Mouse (Mus musculus) forebrain, embryonic 13.5 days (tissue): ENCODE measurements around the gene Rad18. TPM values are rescaled to one million over a fixed set of nuclear protein-coding genes. Genes with fewer than 3 reads are reported as not detected.

Experiments used
- ATAC-seq: fragments of 200-750 bp; cut with Nextera tagmentation; 2 replicates; pipeline ENCODE4 v1.8.0; 2017
- H3K27ac ChIP-seq: fragments of 300-500 bp; sonication (generic); 2 replicates; pipeline ENCODE4 v1.5.1; 2015; ENCODE audit warnings: inconsistent platforms, mild to moderate bottlenecking, moderate library complexity
- H3K27me3 ChIP-seq: fragments of 300-500 bp; sonication (generic); 2 replicates; pipeline ENCODE4 v1.6.1; 2015; ENCODE audit warnings: mild to moderate bottlenecking, inconsistent platforms
- H3K36me3 ChIP-seq: fragments of 300-500 bp; sonication (generic); 2 replicates; pipeline ENCODE4 v1.6.1; 2015; ENCODE audit warnings: mild to moderate bottlenecking, inconsistent platforms; ENCODE audit not compliant: poor library complexity, severe bottlenecking
- H3K4me1 ChIP-seq: fragments of 300-500 bp; sonication (generic); 2 replicates; pipeline ENCODE4 v1.6.1; 2015; ENCODE audit warnings: inconsistent platforms
- H3K4me2 ChIP-seq: fragments of 300-500 bp; sonication (generic); 2 replicates; pipeline ENCODE4 v1.6.1; 2015; ENCODE audit warnings: inconsistent platforms, mild to moderate bottlenecking, moderate library complexity
- H3K4me3 ChIP-seq: fragments of 300-500 bp; sonication (generic); 2 replicates; pipeline ENCODE4 v1.5.1; 2015; ENCODE audit warnings: mild to moderate bottlenecking, inconsistent platforms
- H3K9ac ChIP-seq: fragments of 300-500 bp; sonication (generic); 2 replicates; pipeline ENCODE4 v1.6.1; 2015; ENCODE audit warnings: mild to moderate bottlenecking, inconsistent platforms
- H3K9me3 ChIP-seq: fragments of 300-500 bp; sonication (generic); replicated peaks from 2 replicates; pipeline ENCODE4 v1.6.1; 2016; ENCODE audit warnings: inconsistent platforms
- WGBS: fragments of 180-500 bp; shearing (Covaris S2); methylation state at CpG from one replicate; pipeline ENCODE4 v1.1.7; 2015; 5-methylcytosine and 5-hydroxymethylcytosine counted together
- polyA plus RNA-seq: library from polyadenylated mRNA; unstranded; fragments of >200 nt; fragmentation: Nextera tagmentation; extraction: Ambion mirVana; gene quantifications from 2 replicates; pipeline ENCODE4 v1.2.1, GENCODE M21; 2015

Gene Rad18
- polyA plus RNA-seq, 1 experiment from 2014 or later = 33.1 TPM

GRCm38 (mm10) chr6:112630291-112630690 is 66.2 kb downstream of the Rad18 start:
- 98% methylated on average over 4 of the region's 4 CpGs for WGBS
- Histone ChIP-seq H3K4me2 (no peak overlapping the region), H3K27me3 (no peaks in the 10 kb centered on the region), H3K4me3 (no peak overlapping the region), H3K9me3 (no peaks in the 10 kb centered on the region), H3K36me3 (peaks cover 5% of the 10 kb centered on the region), H3K4me1 (no peaks in the 10 kb centered on the region), H3K9ac (no peak overlapping the region), H3K27ac (no peak overlapping the region)
- no peak for ATAC-seq

GRCm38 (mm10) chr6:112628301-112628700 is 68.2 kb downstream of the Rad18 start:
- H3K36me3 ChIP-seq = peaks cover 18% of the 10 kb centered on the region
- ATAC-seq = no peak
- H3K27ac ChIP-seq = no peak overlapping the region
- WGBS = 84% methylated on average over 8 of the region's 8 CpGs
- no peak overlapping the region for H3K4me3 ChIP-seq
- H3K4me2 ChIP-seq = no peak overlapping the region
- H3K9me3 ChIP-seq = no peaks in the 10 kb centered on the region
- H3K9ac ChIP-seq = no peak overlapping the region
- no peaks in the 10 kb centered on the region for H3K27me3 ChIP-seq
- no peaks in the 10 kb centered on the region for H3K4me1 ChIP-seq

- Histone ChIP-seq H3K4me1 (no peaks in the 10 kb centered on the region), H3K9ac (no peak overlapping the region), H3K4me3 (no peak overlapping the region), H3K9me3 (no peaks in the 10 kb centered on the region), H3K27ac (no peak overlapping the region), H3K36me3 (peaks cover 28% of the 10 kb centered on the region), H3K4me2 (no peak overlapping the region), H3K27me3 (no peaks in the 10 kb centered on the region)
- no peak for ATAC-seq
- WGBS = 88% methylated on average over 4 of the region's 4 CpGs
These were observed 74.2 kb downstream of the Rad18 start for GRCm38 (mm10) chr6:112622321-112622720.

- no peak for ATAC-seq
- 93% methylated on average over 5 of the region's 5 CpGs for WGBS
These were observed 76.5 kb downstream of the Rad18 start for GRCm38 (mm10) chr6:112620027-112620426.

GRCm38 (mm10) chr6:112617728-112618318 is 78.7 kb downstream of the Rad18 start:
- no peaks in the 10 kb centered on the region for H3K27me3 ChIP-seq
- no peak for ATAC-seq
- WGBS = 96% methylated on average over 4 of the region's 4 CpGs
- H3K4me2 ChIP-seq = no peak overlapping the region
- no peaks in the 10 kb centered on the region for H3K9me3 ChIP-seq
- H3K27ac ChIP-seq = no peak overlapping the region
- no peak overlapping the region for H3K4me3 ChIP-seq
- no peaks in the 10 kb centered on the region for H3K4me1 ChIP-seq
- H3K9ac ChIP-seq = no peak overlapping the region
- H3K36me3 ChIP-seq = peaks cover 10% of the 10 kb centered on the region; the same call in 1 of the 2 replicates

More at GRCm38 (mm10) chr6:112620027-112620426, 76.5 kb downstream of the Rad18 start:
- no peak overlapping the region for H3K4me2 ChIP-seq
- no peaks in the 10 kb centered on the region for H3K4me1 ChIP-seq
- no peaks in the 10 kb centered on the region for H3K27me3 ChIP-seq
- H3K9me3 ChIP-seq = no peaks in the 10 kb centered on the region
- no peak overlapping the region for H3K4me3 ChIP-seq
- H3K9ac ChIP-seq = no peak overlapping the region
- H3K36me3 ChIP-seq = peaks cover 21% of the 10 kb centered on the region
- H3K27ac ChIP-seq = no peak overlapping the region

DNA sequence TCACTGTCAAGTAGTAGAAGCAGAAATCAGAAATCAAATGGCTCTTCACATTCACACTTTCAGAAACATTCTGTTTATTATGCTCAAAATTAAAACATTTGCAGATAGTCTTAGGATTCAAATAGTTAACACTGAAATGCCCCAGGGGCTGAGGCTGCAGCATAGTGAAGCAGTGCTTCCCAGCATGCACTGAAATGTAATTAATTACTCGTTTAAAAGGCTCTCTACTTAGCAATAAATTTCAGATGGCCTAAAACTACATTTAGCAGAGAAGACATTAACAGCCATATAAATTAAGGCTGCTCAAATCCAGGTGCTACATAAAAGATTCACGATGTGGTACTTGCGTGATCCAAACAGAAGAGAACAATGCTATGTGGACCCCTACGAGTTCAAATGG is 87.5 kb downstream of the Rad18 start:
- Histone ChIP-seq H3K9me3 (no peaks in the 10 kb centered on the region), H3K4me2 (no peak overlapping the region), H3K4me3 (no peak overlapping the region), H3K9ac (no peak overlapping the region), H3K36me3 (no peaks in the 10 kb centered on the region), H3K27ac (no peak overlapping the region), H3K27me3 (no peaks in the 10 kb centered on the region), H3K4me1 (no peaks in the 10 kb centered on the region)
- 69% methylated on average over 4 of the region's 4 CpGs for WGBS
- ATAC-seq = no peak

DNA sequence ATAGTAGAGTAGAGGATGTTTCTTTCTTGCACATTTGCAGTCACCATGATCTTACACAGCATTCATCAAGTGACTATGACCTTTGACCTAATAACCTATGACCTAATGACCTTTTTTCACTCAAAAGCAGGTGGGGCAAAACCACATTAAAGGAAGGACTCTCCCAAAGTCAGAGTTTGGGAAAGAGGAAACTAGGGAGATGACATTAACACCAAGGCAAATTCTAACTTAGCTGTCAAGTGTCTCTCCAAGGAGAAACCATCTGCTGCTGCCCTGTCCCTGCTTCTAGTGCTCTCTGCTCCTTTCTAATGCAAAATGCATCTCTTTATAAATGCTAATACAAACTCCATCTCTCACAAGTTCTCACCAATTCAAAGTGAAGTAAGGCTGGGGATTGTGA is 92.6 kb downstream of the Rad18 start:
- Histone ChIP-seq H3K9me3 (no peaks in the 10 kb centered on the region), H3K4me2 (no peak overlapping the region), H3K4me1 (no peaks in the 10 kb centered on the region), H3K27ac (no peak overlapping the region), H3K36me3 (no peaks in the 10 kb centered on the region), H3K9ac (no peak overlapping the region), H3K27me3 (no peaks in the 10 kb centered on the region), H3K4me3 (no peak overlapping the region)
- no peak for ATAC-seq

DNA sequence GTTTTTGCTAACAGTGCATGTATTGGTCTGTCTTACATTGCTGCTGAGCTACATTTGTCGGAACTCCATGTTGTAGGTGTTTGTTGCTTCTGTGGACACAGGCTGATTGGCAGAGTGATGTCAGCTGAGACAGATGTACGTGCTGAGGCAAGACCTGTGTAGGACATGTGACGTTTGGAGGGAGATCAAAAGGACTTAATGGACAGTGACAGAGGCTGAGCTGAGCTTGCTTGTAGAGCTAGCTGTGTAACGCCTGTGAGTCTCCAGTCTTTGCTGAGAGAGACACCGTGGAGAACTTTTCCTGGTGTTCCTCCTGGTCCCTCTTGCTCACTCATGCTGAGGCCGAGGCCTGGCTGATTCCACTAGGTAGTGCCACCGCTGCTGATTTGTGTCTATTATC is 101.5 kb downstream of the Rad18 start:
- H3K4me3 ChIP-seq = no peak overlapping the region
- 93% methylated on average over 7 of the region's 7 CpGs for WGBS
- no peak overlapping the region for H3K27ac ChIP-seq
- no peaks in the 10 kb centered on the region for H3K9me3 ChIP-seq
- no peaks in the 10 kb centered on the region for H3K4me1 ChIP-seq
- no peaks in the 10 kb centered on the region for H3K27me3 ChIP-seq
- no peak for ATAC-seq
- no peak overlapping the region for H3K4me2 ChIP-seq
- H3K9ac ChIP-seq = no peak overlapping the region
- H3K36me3 ChIP-seq = no peaks in the 10 kb centered on the region

DNA sequence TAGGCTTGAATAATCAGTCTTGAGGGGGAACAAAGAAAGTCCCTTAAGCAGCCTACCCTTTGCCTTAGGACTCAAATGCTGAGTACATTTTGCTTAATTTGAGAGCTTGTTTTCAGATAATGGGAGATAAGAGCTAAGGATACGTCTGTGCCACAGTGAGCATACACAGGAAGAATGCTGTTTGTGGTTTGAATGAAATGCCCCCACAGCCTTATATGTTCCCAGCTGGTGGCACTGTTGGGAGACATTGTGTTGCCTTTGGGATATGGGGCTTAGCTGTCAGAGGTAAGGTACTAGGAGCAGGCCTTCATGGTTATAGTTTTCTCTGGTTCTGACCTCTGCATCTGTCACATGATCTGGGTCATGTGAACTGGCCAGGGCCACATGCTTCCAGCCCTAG is 108.6 kb downstream of the Rad18 start:
- H3K36me3 ChIP-seq = no peaks in the 10 kb centered on the region
- 58% methylated on average over 1 of the region's 1 CpGs for WGBS
- H3K9ac ChIP-seq = no peak overlapping the region
- H3K4me2 ChIP-seq = no peak overlapping the region
- 0 out of 2 replicates have a peak, but pooled peaks cover under 1% of the 10 kb centered on the region for H3K9me3 ChIP-seq
- ATAC-seq = no peak
- H3K27me3 ChIP-seq = no peaks in the 10 kb centered on the region
- no peak overlapping the region for H3K4me3 ChIP-seq
- no peak overlapping the region for H3K27ac ChIP-seq
- no peaks in the 10 kb centered on the region for H3K4me1 ChIP-seq

- 0 out of 2 replicates have a peak, but pooled peaks cover 3% of the 10 kb centered on the region for H3K9me3 ChIP-seq
- no peak overlapping the region for H3K4me3 ChIP-seq
- 0 out of 2 replicates have a peak, but pooled peaks cover 2% of the 10 kb centered on the region for H3K4me1 ChIP-seq
- WGBS = 87% methylated on average over 4 of the region's 4 CpGs
- no peak overlapping the region for H3K4me2 ChIP-seq
- no peaks in the 10 kb centered on the region for H3K27me3 ChIP-seq
- no peaks in the 10 kb centered on the region for H3K36me3 ChIP-seq
- no peak for ATAC-seq
- no peak overlapping the region for H3K9ac ChIP-seq
- H3K27ac ChIP-seq = no peak overlapping the region
These were observed 109.5 kb downstream of the Rad18 start for GRCm38 (mm10) chr6:112586999-112587398.

DNA sequence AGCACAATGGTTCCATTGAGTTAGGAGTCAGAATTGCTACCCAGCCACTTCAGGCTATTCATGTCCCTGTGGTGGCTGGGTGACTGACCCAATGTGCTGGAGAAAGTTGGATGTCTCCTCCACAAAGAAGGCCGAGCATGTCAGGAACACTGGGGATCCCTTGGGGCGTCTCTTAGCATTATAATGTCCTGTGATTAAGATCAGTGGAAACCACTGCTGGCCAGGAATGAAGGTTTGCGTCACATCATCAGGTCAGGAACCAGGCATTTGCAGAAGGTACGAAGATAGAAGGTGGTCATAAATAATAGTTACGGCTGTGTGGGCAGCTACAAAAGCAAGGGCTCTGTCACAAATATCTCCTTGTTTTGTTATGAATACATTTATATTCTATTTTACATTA is 111.5 kb downstream of the Rad18 start:
- Histone ChIP-seq H3K27ac (no peak overlapping the region), H3K4me1 (0 out of 2 replicates have a peak, but pooled peaks cover 5% of the 10 kb centered on the region), H3K9me3 (0 out of 2 replicates have a peak, but pooled peaks cover 3% of the 10 kb centered on the region), H3K36me3 (no peaks in the 10 kb centered on the region), H3K4me3 (no peak overlapping the region), H3K4me2 (no peak overlapping the region), H3K27me3 (no peaks in the 10 kb centered on the region), H3K9ac (no peak overlapping the region)
- 91% methylated on average over 5 of the region's 5 CpGs for WGBS
- no peak for ATAC-seq

- Histone ChIP-seq H3K9ac (no peak overlapping the region), H3K9me3 (0 out of 2 replicates have a peak, but pooled peaks cover 3% of the 10 kb centered on the region), H3K27me3 (no peaks in the 10 kb centered on the region), H3K4me2 (no peak overlapping the region), H3K27ac (no peak overlapping the region), H3K4me3 (no peak overlapping the region), H3K36me3 (no peaks in the 10 kb centered on the region), H3K4me1 (0 out of 2 replicates have a peak, but pooled peaks cover 5% of the 10 kb centered on the region)
- 70% methylated on average over 4 of the region's 4 CpGs for WGBS
- ATAC-seq = no peak
These were observed 114.5 kb downstream of the Rad18 start for GRCm38 (mm10) chr6:112582022-112582421.

DNA sequence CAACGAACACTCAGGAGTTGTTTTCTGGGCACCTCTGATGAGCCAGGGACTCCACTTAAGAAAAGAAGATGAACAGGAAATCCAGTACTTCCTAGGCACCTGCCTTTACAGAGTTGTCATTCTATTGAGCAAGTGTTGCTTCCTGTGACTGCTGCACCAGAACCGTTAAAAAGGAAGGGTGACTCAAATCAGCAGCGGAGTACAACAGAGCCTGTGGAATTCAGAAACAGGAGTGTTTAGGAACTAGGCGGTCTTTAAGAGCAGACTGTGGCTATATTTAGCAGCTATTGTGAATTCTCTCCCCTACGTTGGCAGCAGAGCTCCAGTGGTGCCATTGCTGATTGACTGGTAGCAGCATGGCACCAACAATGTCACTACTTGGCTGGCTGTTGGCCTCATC is 119.3 kb downstream of the Rad18 start:
- Histone ChIP-seq H3K9ac (no peak overlapping the region), H3K4me3 (no peak overlapping the region), H3K27me3 (no peaks in the 10 kb centered on the region), H3K4me1 (0 out of 2 replicates have a peak, but pooled peaks cover 4% of the 10 kb centered on the region), H3K27ac (no peak overlapping the region), H3K4me2 (no peak overlapping the region), H3K9me3 (no peaks in the 10 kb centered on the region), H3K36me3 (no peaks in the 10 kb centered on the region)
- ATAC-seq = no peak
- 69% methylated on average over 5 of the region's 5 CpGs for WGBS
